Mouse (Mus musculus): Measurements from ENCODE around the gene Sik1. TPM values are rescaled to one million over a fixed set of nuclear protein-coding genes. Genes with fewer than 3 reads are reported as not detected.
A peak's percentile ranks its signal among the peaks of the same experiment; 100 is the strongest.

Sik1 gene
- total and polyA plus RNA-seq, 3 experiments, result 17.1 to 56.9 (median 36.7) TPM

GRCm38 (mm10) chr17:31851816-31852476 is 3.7 kb downstream of the Sik1 start:
- Histone ChIP-seq H3K4me3 (replicated peaks in 1 of 3; ENCODE audit: low read depth in 2 of 3, low read length in 2 of 3, poor library complexity in 1 of 3) (peak overlapping the region; percentile 76 to 98 (median 76)), H3K36me3 (replicated peaks in 1 of 2; ENCODE audit: control insufficient read depth in 1 of 2, insufficient read depth in 1 of 2, low read length in 1 of 2) (peaks cover 64 to 71% of the 10 kb centered on the region in 2 experiments), H3K4me1 (ENCODE audit: control insufficient read depth in 1 of 2, insufficient read depth in 2 of 2) (peaks cover 42 to 57% of the 10 kb centered on the region in 2 experiments), H3K27me3 (replicated peaks) (no peaks in the 10 kb centered on the region), H3K9me3 (replicated peaks; ENCODE audit: low read length) (no peaks in the 10 kb centered on the region), H3K79me2 (replicated peaks; ENCODE audit: control insufficient read depth, extremely low read depth, insufficient read depth, poor library complexity, severe bottlenecking) (peaks cover 81% of the 10 kb centered on the region), H3K27ac (ENCODE audit: insufficient read depth, low read depth) (no peak overlapping the region; the same call in 1 of the 2 replicates), H3K9ac (ENCODE audit: insufficient read depth, low read depth) (peak overlapping the region; percentile 99), H3K4me2 (ENCODE audit: insufficient read depth, low read depth, poor library complexity, severe bottlenecking) (peak overlapping the region; percentile 84)
- in situ Hi-C loops (cut with MboI; ENCODE audit: low pct_ligation_motif_present, low pct_unique_long_range_greater_than_20kb, low sequenced_read_pairs), result no loop called here
- no peak for DNase-seq (ENCODE audit: extremely low read depth)
- dilution Hi-C loops (cut with MboI; ENCODE audit: extremely low pct_ligation_motif_present, extremely low pct_unique_long_range_greater_than_20kb, low sequenced_read_pairs), result no loop called here
- TF ChIP-seq ZNF384 (IDR thresholded peaks at IDR 0.05; ENCODE audit: low read depth, low read length) (peak; percentile 70), ELF1 (IDR thresholded peaks at IDR 0.05; ENCODE audit: low read depth, low read length) (0 out of 2 replicates have a peak, but pooled peaks have one; percentile 30), MXI1 (IDR thresholded peaks at IDR 0.05; ENCODE audit: low read depth, low read length) (peak; percentile 47; the same call in 1 of the 2 replicates), CHD1 (IDR thresholded peaks at IDR 0.05; ENCODE audit: low read depth, low read length) (peak; percentile 63; the same call in 1 of the 2 replicates), CHD2 (IDR thresholded peaks at IDR 0.05; ENCODE audit: low read length) (no peak), SIN3A (IDR thresholded peaks at IDR 0.05; ENCODE audit: low read length) (peak; percentile 69; the same call in 1 of the 2 replicates), TBP (conservative IDR thresholded peaks at IDR 0.05; ENCODE audit: low read depth, low read length) (no peak)

GRCm38 (mm10) chr17:31850457-31850980 is 5.1 kb downstream of the Sik1 start:
- TF ChIP-seq JUN (IDR thresholded peaks at IDR 0.05; ENCODE audit: insufficient read depth, low read depth, low read length) (no peak), TCF12 (IDR thresholded peaks at IDR 0.05; ENCODE audit: low read depth, low read length) (0 out of 2 replicates have a peak, but pooled peaks have one; percentile 28), ETS1 (conservative IDR thresholded peaks at IDR 0.05; ENCODE audit: low read depth, low read length) (0 out of 2 replicates have a peak, but pooled peaks have one; percentile 15)
- Histone ChIP-seq H3K27me3 (replicated peaks) (no peaks in the 10 kb centered on the region), H3K4me3 (replicated peaks in 1 of 3; ENCODE audit: low read depth in 2 of 3, low read length in 2 of 3, poor library complexity in 1 of 3) (peak overlapping the region in 2 of 3 experiments; percentile 14 to 35), H3K79me2 (replicated peaks; ENCODE audit: control insufficient read depth, extremely low read depth, insufficient read depth, poor library complexity, severe bottlenecking) (peaks cover 86% of the 10 kb centered on the region), H3K4me2 (ENCODE audit: insufficient read depth, low read depth, poor library complexity, severe bottlenecking) (0 out of 2 replicates have a peak overlapping the region, but pooled peaks have one; percentile 23), H3K9ac (ENCODE audit: insufficient read depth, low read depth) (no peak overlapping the region), H3K27ac (ENCODE audit: insufficient read depth, low read depth) (peak overlapping the region; percentile 44), H3K9me3 (replicated peaks; ENCODE audit: low read length) (no peaks in the 10 kb centered on the region), H3K36me3 (replicated peaks in 1 of 2; ENCODE audit: control insufficient read depth in 1 of 2, insufficient read depth in 1 of 2, low read length in 1 of 2) (peaks cover 76 to 85% of the 10 kb centered on the region in 2 experiments), H3K4me1 (ENCODE audit: control insufficient read depth in 1 of 2, insufficient read depth in 2 of 2) (peaks cover 46 to 62% of the 10 kb centered on the region in 2 experiments)
- dilution Hi-C loops (cut with MboI; ENCODE audit: extremely low pct_ligation_motif_present, extremely low pct_unique_long_range_greater_than_20kb, low sequenced_read_pairs), result no loop called here
- no peak for DNase-seq (ENCODE audit: extremely low read depth)
- in situ Hi-C loops (cut with MboI; ENCODE audit: low pct_ligation_motif_present, low pct_unique_long_range_greater_than_20kb, low sequenced_read_pairs), result no loop called here

GRCm38 (mm10) chr17:31846970-31847369 is 8.6 kb downstream of the Sik1 start:
- H3K27me3 ChIP-seq (replicated peaks), result no peaks in the 10 kb centered on the region

More at GRCm38 (mm10) chr17:31846970-31847369, 8.6 kb downstream of the Sik1 start:
- DNase-seq (ENCODE audit: extremely low read depth), result no peak
- no peaks in the 10 kb centered on the region for H3K9me3 ChIP-seq (replicated peaks; ENCODE audit: low read length)
- no peak overlapping the region for H3K4me2 ChIP-seq (ENCODE audit: insufficient read depth, low read depth, poor library complexity, severe bottlenecking)
- H3K9ac ChIP-seq (ENCODE audit: insufficient read depth, low read depth), result no peak overlapping the region
- H3K79me2 ChIP-seq (replicated peaks; ENCODE audit: control insufficient read depth, extremely low read depth, insufficient read depth, poor library complexity, severe bottlenecking), result peaks cover 60% of the 10 kb centered on the region
- in situ Hi-C loops (cut with MboI; ENCODE audit: low pct_ligation_motif_present, low pct_unique_long_range_greater_than_20kb, low sequenced_read_pairs) (no loop called here), dilution Hi-C loops (cut with MboI; ENCODE audit: extremely low pct_ligation_motif_present, extremely low pct_unique_long_range_greater_than_20kb, low sequenced_read_pairs) (no loop called here)
- TF ChIP-seq CHD2 (IDR thresholded peaks at IDR 0.05; ENCODE audit: low read length), result no peak
- TF ChIP-seq PAX5 (IDR thresholded peaks at IDR 0.05; ENCODE audit: low read length), result no peak
- TF ChIP-seq MEF2A (IDR thresholded peaks at IDR 0.05; ENCODE audit: borderline replicate concordance, low read depth, low read length), result no peak
- no peak for TF ChIP-seq MAZ (IDR thresholded peaks at IDR 0.05; ENCODE audit: low read depth, low read length)
- no peak for TF ChIP-seq USF2 (conservative IDR thresholded peaks at IDR 0.05; ENCODE audit: low read depth, low read length)
- TF ChIP-seq EP300 (IDR thresholded peaks at IDR 0.05; ENCODE audit: low read length), result no peak
- no peak for TF ChIP-seq CHD1 (IDR thresholded peaks at IDR 0.05; ENCODE audit: low read depth, low read length)
- H3K36me3 ChIP-seq (replicated peaks in 1 of 2; ENCODE audit: control insufficient read depth in 1 of 2, insufficient read depth in 1 of 2, low read length in 1 of 2), result peaks cover 77 to 89% of the 10 kb centered on the region in 2 experiments
- peak overlapping the region; percentile 65 for H3K27ac ChIP-seq (ENCODE audit: insufficient read depth, low read depth)
- no peak overlapping the region for H3K4me3 ChIP-seq (replicated peaks in 1 of 3; ENCODE audit: low read depth in 2 of 3, low read length in 2 of 3, poor library complexity in 1 of 3)
- H3K4me1 ChIP-seq (ENCODE audit: control insufficient read depth in 1 of 2, insufficient read depth in 2 of 2), result peaks cover 66 to 93% of the 10 kb centered on the region in 2 experiments

Measured in CH12.LX (cell line).